Mouse (Mus musculus): ENCODE data around the gene Satb2. TPM values are rescaled to one million over a fixed set of nuclear protein-coding genes. Genes with fewer than 3 reads are reported as not detected.

Satb2 gene
- total RNA-seq, 1 experiment from 2014 or later = 0.23 TPM

DNA sequence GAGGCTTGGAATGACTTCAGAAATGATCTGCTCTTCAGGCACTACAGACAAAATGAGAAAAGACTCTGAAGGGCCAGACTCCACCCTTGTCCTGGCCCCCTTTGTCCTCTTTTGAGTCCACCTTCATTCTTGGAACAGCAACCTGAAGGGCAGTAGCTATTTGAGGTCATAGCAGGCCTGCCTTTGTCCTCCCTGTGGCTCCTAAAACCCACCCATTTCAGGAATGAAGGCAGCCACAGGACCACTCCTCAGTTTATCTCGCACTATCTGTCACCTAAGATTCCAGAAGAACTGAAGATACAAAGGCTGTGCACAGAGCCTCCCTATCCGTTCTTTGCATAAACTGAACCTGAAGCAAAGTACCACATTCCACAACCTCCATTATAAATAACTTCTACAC lies 24.9 kb downstream of the Satb2 start:
- ATAC-seq (ENCODE audit: extremely low read depth, insufficient number of reproducible peaks, low FRiP score, poor library complexity, severe bottlenecking) = no peak

DNA sequence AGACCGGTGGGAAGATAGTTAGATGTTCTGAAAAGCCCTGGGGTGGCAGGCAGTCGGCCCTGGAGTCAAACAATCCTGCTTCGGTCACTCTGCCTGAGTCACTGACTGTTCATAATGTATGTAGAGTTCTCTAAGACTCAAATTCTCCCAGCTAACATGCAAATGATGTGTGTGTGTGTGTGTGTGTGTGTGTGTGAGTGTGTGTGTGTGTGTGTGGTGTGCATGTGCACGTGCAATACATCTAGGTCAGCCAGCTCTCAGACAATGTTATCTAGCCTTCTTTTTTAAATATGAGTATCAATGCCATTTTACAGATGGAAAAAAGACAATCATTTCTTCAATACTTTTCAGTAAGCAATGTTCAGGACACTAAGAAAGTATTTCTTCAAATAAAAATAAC lies 26.5 kb downstream of the Satb2 start:
- ATAC-seq (ENCODE audit: extremely low read depth, insufficient number of reproducible peaks, low FRiP score, poor library complexity, severe bottlenecking) = no peak

DNA sequence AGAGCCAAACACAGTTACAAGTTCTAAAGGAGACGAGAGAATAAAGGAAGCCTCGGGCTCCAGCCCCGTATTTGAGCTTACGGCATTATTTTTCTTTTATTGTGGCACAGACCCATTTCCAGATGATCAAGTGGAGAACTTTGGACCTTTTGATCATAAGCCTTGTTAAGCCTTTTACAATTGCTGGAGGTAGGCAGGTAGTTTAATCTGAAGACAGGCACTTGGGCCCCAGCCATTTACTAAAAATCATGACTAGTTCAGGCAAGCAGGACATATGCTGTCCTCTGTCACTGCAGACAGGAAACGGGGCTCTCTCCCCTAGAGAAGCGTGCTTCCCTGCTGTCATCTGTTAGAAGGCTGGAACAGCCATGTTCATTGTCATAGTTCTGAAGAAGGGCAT lies 26.9 kb downstream of the Satb2 start:
- ATAC-seq (ENCODE audit: extremely low read depth, insufficient number of reproducible peaks, low FRiP score, poor library complexity, severe bottlenecking) = no peak

DNA sequence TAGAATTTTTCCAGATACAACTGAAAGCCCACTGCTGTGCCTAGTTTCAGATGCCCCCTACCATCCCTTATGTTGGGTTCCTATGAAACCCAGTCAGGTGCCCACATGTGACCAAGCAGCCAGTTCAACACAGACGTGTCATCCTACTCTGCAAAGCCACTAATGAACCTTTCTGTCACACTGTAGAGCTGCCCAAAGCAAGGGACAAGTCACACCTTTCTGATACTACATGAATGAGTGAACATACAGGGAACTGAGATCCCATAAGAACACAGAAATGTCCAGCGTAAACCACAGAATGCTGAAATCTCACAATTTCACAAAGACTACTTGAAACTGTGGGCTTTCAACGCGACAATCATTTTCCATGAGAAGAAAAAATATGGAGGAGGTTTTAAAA lies 39.0 kb downstream of the Satb2 start:
- ATAC-seq (ENCODE audit: extremely low read depth, insufficient number of reproducible peaks, low FRiP score, poor library complexity, severe bottlenecking) = no peak

DNA sequence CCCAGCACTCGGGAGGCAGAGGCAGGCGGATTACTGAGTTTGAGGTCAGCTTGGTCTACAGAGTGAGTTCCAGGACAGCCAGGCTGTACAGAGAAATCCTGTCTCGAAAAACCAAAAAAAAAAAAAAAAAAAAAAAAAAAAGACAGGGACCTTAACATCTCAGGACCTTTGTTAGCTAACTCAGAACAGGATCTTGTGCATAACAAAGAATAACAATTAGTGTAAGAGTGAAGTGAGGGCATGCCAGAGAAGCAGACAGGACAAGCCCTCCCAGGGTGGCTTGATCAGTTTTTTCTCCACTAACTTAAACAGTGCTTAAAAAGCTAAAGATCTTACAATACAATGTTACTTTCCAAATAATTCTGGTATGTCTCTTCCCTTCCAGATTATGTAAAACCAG lies 40.0 kb downstream of the Satb2 start:
- no peak for ATAC-seq (ENCODE audit: extremely low read depth, insufficient number of reproducible peaks, low FRiP score, poor library complexity, severe bottlenecking)

DNA sequence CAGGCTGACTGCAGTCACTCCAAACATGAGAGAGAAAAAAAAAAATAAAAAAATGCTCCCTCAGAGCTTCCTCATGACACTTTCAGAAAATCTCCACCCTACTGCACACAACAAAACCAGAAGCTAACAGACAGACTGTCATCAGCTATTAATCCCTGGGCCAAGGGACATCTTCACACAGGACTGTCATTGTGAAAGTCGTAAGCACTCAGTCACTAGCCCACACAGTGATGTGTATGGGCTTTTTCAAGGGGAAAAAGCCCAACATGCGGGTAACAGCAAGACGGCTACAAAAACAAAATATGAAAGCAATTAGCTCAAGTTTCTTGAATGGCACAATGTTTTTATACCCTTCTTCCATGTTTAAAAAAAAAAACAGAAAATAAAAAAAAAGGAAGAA lies 41.9 kb downstream of the Satb2 start:
- ATAC-seq (ENCODE audit: extremely low read depth, insufficient number of reproducible peaks, low FRiP score, poor library complexity, severe bottlenecking) = no peak

DNA sequence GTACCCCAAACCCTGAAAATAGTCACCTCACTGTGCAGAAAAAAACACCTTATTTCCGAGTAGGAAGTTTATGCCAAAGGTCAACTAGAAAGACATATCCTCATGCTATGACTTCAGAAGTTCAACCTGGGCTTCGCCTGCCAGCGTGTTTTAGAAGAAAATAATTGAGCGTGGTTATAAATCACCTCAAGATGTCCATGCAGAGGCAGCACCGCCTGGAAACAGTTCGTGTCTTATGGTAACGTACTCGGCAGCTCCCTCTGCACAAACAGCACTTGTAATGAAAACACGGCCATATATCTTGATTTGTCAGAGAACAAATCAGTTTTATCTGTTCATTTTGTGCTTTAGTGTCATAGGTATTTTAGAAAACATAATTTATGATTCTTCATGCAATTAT lies 44.6 kb downstream of the Satb2 start:
- no peak for ATAC-seq (ENCODE audit: extremely low read depth, insufficient number of reproducible peaks, low FRiP score, poor library complexity, severe bottlenecking)

DNA sequence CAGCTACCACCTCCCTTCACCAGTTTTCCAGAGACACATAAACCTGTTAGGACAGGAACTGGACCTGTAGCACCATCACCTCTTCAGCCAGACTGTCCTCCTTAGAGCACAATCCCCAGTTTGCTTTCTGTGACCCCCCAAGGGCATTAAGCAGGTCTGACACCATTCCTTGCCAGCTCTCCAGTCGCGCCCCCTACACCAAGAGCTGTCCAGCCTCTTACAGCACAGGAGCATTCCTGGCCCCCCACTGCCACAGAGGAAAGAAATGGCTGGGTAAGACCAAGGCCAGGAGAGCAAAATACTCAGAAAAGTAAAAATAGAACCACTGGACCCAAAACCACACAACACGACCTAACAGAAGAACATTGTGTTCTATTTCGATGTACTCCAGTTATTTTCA lies 48.4 kb downstream of the Satb2 start:
- ATAC-seq (ENCODE audit: extremely low read depth, insufficient number of reproducible peaks, low FRiP score, poor library complexity, severe bottlenecking) = no peak

DNA sequence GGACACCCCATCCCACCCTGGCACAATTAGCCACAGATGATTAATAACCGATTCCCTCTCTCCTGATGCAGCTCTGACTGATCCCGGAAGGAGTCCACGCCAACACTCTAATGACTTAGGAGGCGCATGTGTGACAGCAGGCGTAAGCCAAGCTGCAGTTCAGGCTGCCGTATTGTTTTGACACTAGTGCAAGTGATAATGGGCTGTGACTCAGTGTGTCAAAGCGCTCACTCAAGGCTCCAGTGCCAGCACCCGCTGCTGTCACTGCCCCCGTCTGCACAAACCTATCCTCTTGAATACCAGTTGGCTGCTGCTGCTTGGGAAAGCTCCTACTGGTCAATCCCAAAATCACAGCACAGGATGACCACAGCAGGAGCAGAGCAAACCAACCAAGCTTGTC lies 49.7 kb downstream of the Satb2 start:
- ATAC-seq (ENCODE audit: extremely low read depth, insufficient number of reproducible peaks, low FRiP score, poor library complexity, severe bottlenecking) = no peak

DNA sequence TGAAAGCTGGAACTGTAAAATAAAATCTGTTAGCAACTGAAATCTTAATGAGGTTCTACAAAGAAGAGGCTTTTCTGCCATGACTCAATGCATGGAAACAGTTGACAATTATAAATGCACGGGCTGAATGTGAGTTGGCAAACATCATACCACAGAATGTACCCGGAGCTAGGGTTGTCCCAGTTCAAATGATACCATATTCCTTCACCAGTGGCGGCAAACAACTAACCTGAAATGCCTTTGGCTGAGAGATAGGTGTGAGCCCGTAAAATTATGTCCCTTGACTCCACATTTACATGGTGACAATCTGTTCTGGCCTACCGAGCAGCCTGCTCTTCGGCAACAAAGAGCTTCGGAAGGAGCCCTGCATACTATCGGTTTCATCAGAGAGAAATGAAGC lies 58.0 kb downstream of the Satb2 start:
- no peak for ATAC-seq (ENCODE audit: extremely low read depth, insufficient number of reproducible peaks, low FRiP score, poor library complexity, severe bottlenecking)

DNA sequence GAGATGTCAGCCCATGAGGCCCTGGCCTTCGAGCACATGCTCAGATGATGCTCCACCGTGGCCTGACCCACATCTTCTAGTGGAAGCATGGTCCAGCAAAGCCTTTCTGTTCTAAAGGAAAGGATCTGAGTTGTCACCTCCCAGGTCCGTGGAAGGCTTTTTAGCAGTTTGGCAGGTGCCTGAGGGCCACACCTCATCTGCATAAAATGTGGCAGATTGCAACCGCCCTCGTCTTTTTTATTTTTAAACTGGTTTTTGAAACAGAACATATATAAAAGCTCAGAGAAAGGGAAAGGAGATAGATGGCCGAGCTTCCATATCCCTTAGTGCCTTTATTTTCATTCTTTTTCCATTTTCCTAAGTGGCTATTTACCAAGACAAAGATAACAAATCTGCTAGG lies 64.2 kb downstream of the Satb2 start:
- ATAC-seq (ENCODE audit: extremely low read depth, insufficient number of reproducible peaks, low FRiP score, poor library complexity, severe bottlenecking) = no peak

DNA sequence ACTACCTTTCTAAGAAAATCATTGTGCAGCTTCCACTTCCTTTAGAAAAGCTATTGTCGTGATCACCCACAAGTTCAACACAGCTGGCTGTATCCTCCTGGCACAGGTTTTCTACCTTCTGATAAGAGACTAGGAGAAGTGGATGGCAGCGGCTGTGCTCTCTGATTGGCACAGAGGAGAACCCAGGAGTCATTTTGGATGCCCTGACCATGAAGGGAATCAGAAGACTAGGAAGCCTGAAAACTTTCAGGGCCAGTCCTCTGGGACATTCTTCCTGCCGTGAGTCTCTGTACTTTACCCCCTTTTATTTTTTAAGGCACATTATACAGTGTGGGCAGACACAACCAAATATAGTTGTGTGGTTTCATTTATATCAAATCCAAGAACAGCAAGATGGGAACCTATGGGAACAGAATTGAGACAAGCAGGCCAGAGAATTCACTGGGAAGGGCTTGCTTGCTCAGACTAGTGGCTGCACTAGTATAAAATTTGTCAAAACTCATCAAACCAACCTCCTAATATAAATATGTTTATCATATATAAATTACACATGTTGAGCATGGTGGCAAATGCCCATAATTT lies 77.7 kb downstream of the Satb2 start:
- no peak for ATAC-seq (ENCODE audit: extremely low read depth, insufficient number of reproducible peaks, low FRiP score, poor library complexity, severe bottlenecking)

DNA sequence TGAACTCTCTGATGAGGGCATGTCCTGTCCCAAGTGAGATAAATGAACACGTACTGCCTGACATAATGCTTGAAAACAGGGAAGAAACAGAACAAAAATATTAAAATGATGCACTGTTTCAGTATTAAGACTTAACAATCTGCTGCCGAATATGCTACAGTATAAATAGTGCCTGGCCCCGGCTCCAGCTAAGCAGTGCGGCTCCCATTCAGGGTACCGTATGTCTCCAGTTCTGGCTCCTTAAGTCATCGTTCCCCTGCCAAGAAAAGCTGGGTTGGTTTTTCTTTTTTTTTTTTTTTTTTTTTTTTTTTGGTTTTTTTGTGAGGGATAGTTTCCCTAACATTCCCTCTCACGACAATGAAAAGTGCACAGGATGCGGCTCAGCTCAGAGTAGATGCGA lies 78.3 kb downstream of the Satb2 start:
- ATAC-seq (ENCODE audit: extremely low read depth, insufficient number of reproducible peaks, low FRiP score, poor library complexity, severe bottlenecking) = no peak

DNA sequence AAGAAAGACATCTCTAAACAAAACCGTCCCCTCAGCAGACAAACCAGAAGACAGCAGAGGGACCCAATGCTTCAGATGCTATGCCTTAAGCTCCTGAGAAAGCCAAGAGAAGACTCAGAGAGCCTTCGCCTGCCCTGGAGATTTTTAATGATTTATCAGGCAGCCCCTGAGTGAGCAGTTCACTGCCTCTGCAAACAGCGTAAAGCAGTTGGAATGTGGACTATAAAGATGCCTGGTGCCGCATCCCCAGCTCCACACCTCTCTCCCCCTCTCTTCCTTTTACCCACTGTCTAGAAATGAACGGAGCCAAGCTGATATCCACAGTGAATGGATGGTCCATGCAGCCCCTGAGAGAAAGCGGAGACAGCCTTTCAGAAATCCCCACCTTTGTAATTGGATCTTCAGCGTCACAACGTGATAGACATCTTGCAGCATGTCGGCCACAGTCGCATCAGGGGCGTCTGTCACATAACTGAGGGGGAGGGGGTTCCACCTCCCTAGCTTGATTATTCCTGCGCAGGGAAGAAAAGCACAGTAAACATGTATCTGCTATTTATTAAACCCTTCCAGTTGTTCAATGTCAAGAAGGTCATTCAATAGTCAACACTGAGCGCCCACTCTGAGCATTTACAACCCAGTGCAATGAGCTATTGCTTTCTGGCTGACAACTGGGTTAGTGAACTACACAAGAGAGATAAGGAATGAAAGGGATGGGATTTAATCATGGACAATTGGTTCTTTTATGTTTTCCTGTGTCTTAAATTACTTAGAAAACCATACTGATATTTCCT lies 79.6 kb downstream of the Satb2 start:
- no peak for ATAC-seq (ENCODE audit: extremely low read depth, insufficient number of reproducible peaks, low FRiP score, poor library complexity, severe bottlenecking)

DNA sequence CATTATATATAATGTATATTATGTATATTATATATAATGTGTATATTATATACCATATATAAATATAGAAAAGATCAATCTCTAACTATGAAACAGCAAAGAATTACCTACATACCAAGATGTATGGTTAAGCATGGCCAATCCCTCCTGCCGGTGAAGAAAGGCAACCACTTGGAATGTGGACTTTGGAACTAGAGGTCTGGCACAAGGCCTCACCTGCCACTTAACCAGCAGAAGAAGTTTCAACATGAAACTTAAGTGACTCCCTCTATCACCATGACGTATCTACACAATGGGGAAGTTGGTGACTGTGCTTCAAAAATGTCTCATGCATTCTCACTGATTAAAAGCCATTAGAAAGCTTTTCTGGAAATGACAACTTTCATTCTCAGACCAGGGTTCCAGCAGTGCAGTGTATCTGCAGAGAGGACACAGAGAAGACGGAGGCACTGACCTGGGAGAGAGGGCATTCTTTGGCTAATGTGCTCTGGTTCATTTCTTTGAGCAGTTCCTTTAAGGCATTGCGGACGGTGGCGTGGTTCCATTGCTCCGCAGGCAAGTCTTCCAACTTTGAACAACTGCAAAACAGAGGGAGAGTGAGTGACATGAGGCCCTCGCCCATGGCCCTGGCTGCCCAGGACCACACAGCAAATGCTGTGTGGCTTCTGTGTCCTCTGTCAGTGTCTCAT lies 80.8 kb downstream of the Satb2 start:
- ATAC-seq (ENCODE audit: extremely low read depth, insufficient number of reproducible peaks, low FRiP score, poor library complexity, severe bottlenecking) = no peak

DNA sequence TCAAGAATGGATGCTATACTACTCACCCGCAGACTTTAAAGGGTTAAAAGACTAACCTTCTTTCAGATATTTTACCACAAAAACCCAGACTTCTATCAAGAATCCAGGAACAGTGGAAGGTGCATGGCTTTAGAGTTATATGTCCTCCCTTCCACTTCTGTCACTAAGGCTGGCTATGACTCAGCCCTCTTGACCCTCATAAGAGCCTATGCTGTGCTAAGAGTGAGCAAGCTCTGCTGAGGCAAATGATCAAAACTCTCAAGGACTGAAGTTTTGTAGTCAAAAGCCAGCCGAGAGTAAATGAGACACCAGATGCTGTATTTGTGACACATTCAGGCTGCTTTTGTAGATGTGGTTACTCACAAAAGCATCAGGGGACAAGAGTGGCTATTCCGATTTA lies 81.8 kb downstream of the Satb2 start:
- no peak for ATAC-seq (ENCODE audit: extremely low read depth, insufficient number of reproducible peaks, low FRiP score, poor library complexity, severe bottlenecking)

DNA sequence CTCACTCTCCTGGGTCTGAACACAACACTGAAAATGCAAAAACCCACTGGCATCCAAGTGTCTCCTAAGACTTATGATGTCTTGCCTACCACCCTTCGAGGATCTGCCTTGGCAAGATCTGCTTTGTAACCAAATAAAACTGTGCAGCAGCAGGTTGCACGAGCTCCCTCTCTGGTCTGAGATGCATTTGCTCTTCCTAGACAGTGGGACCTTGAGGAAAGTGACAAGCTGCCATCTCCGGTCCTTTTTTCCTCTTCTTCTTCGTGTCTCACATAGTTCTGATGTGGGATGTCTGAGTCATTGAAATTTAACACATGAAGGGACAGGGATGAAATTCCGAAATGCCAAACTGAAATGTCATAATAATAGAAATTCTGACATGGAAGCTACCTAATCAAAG lies 85.7 kb downstream of the Satb2 start:
- ATAC-seq (ENCODE audit: extremely low read depth, insufficient number of reproducible peaks, low FRiP score, poor library complexity, severe bottlenecking) = no peak

DNA sequence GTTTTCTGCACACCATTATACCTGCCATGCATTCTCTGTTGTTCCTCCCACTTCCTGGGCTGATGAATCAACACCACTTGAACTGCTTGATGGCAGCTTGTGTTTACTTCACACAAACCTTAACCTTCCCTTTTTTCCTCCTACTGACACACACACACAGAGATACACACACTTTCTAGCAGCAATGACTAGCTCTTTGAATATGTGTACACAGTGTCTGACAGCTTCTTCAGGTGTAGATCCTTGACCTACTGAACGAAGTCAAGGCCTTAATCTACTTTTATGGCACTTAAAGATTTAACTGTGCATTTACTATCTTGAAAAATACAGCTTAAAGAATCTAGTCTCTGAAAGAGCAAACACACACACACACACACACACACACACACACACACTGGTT lies 89.5 kb downstream of the Satb2 start:
- no peak for ATAC-seq (ENCODE audit: extremely low read depth, insufficient number of reproducible peaks, low FRiP score, poor library complexity, severe bottlenecking)

DNA sequence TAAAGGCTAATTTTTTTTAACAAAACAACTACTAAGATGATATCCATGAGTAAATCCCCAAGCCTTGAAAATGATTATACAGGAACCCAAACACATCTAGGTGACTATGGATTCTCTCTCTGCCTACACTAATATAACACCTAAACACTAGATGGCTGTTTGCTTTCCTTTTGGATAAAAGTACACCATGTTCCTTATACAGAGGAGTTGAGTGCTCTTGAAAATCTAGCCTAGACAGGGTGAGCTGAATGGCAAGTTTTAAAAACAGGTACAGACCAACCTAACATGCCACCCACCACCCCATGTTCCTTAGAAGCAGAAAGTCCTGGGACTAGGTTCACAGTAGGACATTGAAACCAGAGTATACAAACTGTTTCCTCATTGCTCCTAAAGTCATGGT lies 90.9 kb downstream of the Satb2 start:
- no peak for ATAC-seq (ENCODE audit: extremely low read depth, insufficient number of reproducible peaks, low FRiP score, poor library complexity, severe bottlenecking)

DNA sequence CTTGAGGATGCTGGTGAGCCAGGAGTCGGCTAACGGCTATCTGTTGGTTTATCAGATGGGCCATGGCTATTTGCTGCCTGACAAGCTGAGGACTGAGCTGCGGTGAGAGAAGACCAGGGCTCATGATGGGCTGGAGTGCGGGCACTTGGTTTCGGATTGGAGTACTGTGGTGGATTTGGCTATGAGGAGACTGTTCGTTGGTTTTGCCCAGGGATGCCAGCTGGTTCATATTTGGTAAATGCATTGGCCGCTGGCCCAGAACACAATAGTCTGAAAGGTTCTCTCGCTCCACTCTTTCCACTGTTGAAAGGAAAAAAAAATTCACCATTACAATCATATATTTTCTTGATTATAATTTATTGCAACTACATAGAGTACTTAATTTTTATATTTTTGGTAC lies 107.0 kb downstream of the Satb2 start:
- no peak for ATAC-seq (ENCODE audit: extremely low read depth, insufficient number of reproducible peaks, low FRiP score, poor library complexity, severe bottlenecking)
